Mouse (Mus musculus) granulocyte monocyte progenitor cell, adult 5-6 weeks (primary cell): Measurements from ENCODE around the gene Notch3. TPM values are rescaled to one million over a fixed set of nuclear protein-coding genes. Genes with fewer than 3 reads are reported as not detected.

Experiments used
- ATAC-seq: replicated peaks from 2 replicates; pipeline ENCODE4 v1.8.0; 2016; ENCODE audit warnings: mild to moderate bottlenecking, moderate TSS enrichment, inconsistent platforms; ENCODE audit not compliant: poor library complexity, severe bottlenecking
- total RNA-seq, 2 experiments: library from RNA; stranded (forward) in 1 of 2; stranded (reverse) in 1 of 2; fragments of 200-712, 200-1000 nt in 1 of 2; fragments of >200 nt in 1 of 2; fragmentation: Nextera tagmentation in 1 of 2; gene quantifications; 2 replicates each; pipeline ENCODE4 v1.2.3; 2014 to 2017

The Notch3 gene
- total RNA-seq, 2 experiments from 2014 or later, result not detected

GRCm38 (mm10) chr17:32169518-32170225 lies 3.0 kb upstream of the Notch3 start:
- peak; percentile 82 for ATAC-seq

- ATAC-seq, result no peak
These were observed 653 bp downstream of the Notch3 start for GRCm38 (mm10) chr17:32165803-32166595.

DNA sequence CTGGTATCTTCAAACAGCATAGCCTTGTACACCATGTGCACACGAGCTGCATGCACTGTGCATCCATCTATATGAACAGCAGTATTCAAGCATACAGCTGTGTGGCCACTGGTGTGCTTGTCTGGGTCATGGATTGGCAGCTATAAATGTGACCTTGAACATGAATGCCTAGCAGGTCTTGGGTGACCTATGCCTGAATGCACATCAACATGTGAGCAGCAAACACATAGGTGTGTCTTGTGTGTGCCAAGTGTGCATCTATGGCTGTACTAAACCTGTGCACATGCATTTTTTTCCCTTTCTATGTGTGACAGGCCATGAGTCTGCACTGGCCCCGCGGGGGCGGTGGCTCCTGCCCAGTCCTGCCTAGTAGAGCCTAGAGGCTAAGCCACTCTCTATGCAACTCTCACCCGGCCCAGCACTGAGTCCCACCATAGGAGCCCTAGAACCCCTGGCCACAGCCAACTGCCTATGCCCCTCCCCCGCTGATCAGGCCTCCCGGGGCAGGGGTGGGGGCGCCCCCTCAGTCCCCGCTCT lies 1.3 kb downstream of the Notch3 start:
- no peak for ATAC-seq

DNA sequence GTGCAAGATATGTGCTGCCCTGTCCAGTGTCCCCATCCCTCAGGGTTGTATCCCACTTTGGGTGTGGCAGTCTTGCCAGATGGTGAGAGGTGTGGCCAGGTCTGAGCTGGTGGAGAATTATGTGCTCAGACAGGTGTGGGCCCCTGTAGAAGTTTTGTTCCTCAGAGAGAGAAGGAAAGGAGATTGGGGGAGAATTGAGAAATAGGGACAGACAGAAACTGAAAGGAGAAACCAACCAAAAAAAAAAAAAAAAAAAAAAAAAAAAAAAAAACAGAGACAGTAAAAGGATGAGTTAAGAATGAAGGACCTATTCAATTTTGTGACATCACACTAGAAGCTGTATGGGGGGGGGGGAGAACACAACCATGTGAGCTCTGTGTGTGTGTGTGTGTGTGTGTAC lies 1.9 kb downstream of the Notch3 start:
- no peak for ATAC-seq

DNA sequence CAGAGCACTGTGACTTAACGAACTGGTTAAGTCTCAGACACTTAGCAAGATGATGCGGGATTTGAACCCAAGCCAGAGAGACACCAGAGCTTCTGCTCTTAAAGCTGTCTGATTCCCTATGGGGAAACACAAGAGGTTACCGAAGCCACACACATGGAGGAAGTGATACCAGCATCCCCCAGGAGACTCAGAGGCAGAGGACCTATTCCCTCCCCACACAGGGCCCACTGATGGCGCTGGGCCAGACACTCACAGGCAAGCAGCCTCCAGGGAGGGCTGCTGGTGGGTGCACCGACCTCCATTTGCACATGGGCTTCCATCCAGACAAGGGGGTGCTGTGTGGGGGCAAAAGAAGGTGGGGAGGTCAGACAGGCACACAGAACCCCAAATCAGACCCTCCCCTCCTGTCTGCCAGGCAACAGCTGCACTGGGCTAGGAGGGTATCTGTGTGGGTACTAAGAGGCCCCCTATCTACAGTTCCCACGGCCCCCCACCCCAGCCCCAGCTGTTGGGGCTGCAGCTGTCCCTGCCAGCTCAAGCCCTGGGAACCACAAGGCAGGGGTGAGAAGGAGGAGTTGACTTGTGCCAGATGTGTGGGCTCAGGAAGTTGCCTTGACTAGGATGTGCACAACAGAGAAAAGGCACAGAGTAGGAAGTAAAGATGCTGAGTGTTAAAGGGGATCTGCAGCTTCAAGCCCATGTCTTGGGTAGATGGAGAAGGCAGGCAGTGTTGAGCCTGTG lies 2.6 kb downstream of the Notch3 start:
- ATAC-seq, result peak; percentile 87

DNA sequence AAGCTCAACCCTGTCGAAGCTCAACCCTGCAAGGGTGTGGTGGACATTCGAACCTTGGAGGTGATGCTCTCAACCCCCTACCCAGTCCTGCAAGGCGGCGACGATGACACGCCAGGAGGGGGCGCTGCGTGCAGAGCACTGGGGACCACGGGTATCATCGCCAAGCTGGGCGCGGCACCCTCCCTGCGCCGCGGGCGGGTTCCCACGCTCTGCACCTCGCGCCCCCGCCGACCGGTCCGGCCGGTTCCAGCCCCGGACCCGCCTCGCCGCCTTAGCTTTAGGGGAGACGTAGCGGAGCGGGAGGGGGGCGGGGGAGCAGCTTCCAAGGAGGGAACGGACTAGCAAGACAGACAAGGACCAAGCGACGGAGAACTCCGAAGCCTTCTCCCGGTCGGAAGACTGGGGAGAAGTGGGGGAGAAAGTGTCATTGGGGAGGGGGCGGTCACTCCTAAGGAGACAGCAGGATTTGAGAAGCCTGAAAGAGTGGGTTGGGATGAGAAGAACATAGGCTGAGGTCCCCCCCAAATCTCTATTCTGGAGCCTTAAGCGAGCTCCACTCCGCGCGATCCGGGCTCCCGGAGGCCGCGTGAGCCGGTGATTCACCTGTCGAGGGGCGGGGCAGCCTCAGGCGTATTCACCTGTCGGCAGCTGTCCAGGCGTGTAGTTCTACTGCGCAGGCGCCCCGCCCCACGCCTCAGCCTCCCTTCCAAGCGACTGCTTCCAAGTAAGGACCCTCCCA lies 4.4 kb downstream of the Notch3 start:
- peak; percentile 56 for ATAC-seq

DNA sequence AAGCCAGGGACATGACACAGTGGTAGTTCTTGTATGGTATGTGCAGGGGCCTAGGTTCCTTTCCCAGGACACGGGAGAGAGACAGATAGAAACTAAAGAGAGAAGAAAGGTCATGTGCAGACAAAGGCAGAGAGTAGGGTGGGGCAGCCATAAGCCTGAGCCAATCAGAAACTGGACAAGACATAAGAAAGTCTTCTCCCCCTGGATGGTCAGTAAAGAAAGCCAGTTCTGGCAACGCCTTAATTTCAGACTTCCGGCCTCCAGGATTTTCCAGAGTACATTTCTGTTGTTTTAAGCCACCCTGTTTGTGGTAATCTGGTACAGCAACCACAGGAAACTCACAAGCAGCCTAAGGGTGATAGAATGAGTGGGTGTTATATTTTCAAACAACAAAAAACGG lies 5.8 kb downstream of the Notch3 start:
- ATAC-seq, result no peak

DNA sequence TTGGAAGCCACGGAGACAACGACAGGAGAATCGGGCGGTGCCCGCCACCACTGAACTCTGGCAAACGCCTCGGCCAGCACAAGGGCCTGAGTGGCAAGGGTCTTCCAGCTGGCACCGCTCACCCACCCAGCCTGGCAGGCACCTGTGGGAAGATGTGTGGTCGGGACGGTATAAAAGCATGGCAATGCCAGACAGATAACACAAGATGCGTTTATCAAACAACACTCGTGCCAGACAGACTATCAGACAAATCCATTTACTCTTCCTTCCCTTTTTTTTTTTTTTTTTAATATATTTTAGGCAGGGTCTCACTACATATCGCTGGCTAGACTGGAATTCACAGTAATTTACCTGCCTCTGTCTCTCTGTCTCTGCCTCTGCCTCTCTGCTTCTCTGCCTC lies 7.8 kb downstream of the Notch3 start:
- ATAC-seq, result no peak

- no peak for ATAC-seq
These were observed 19.9 kb downstream of the Notch3 start for GRCm38 (mm10) chr17:32146718-32147117.

- peak; percentile 99 for ATAC-seq
These were observed 23.5 kb downstream of the Notch3 start for GRCm38 (mm10) chr17:32142907-32143854.

DNA sequence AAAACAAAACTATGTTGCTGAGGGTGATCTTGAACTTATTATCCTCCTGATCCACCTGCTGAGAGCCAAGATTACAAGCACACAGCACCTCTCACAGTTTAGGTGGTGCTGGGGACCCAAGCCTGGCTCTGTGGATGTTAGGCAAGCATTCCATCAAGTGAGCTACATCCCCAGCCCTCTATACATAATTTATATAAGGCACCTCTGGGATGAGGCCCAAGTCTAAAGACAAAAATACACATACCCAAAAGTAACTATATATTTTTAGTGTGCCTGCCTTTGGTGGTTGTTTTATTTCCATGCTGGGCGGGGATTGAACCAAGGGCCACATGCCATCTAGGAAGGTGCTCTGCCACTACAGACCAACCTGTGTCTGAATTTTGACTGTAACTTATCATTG lies 24.4 kb downstream of the Notch3 start:
- ATAC-seq, result no peak

GRCm38 (mm10) chr17:32133375-32133774 lies 33.3 kb downstream of the Notch3 start:
- ATAC-seq, result no peak

DNA sequence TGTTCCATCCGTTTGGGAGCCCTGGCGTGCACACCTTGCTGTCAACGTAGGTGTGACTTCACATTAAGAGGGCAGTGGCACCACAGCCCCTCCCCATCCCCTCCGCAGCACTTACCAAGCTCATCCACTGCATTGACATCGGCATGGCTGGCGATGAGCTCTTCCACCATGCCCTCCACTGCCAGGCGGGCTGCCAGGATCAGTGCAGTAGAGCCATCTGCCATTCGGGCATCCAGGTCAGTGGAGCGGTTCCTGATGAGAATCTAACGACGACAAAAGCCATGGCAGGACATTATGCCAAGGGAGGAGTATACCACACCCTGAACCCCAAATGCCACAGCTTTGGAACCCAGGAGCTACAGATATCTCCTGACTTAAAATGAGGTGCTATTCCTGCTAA lies 34.6 kb downstream of the Notch3 start:
- ATAC-seq, result no peak

GRCm38 (mm10) chr17:32130506-32130905 lies 36.1 kb downstream of the Notch3 start:
- ATAC-seq, result no peak

DNA sequence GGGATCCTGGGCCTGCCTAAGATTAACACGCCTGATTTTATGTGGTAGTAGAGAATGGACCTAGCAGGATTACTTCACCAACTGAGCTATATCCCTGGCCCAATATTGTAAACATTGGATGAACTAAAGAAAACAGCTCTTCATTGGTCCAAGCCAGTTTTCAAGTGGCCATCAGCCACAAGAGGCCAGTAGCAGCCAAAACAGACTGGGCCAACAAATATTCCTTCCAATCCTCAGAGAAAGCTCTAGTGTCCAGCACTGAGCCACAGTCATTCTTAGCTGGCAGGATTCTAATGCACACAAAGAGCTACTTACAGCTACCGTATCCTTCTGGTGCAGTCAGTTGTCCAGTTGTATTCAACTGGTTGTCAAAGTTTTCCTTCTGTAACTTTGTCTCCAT lies 39.5 kb downstream of the Notch3 start:
- ATAC-seq, result no peak

GRCm38 (mm10) chr17:32125407-32125806 lies 41.2 kb downstream of the Notch3 start:
- no peak for ATAC-seq

- no peak for ATAC-seq
These were observed 43.1 kb downstream of the Notch3 start for GRCm38 (mm10) chr17:32123545-32123944.

DNA sequence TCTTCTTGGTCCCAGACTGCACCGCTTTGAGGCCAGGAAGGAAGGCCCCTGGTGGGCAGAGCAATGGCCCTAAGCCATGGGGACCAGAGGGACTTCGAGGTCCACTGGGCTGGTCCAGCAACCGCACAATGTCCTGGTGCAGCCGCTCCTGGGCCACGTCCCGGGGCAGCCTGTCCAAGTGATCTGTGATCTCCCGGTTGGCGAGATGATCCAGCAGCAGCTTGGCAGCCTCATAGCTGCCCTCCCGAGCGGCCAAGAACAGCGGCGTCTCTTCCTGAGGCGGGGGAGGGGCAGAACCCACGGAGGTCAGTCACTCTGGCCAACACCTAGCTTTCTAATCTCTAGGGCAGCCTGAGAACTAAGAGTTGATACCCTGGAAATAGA lies 44.1 kb downstream of the Notch3 start:
- no peak for ATAC-seq
